Mouse (Mus musculus): ENCODE data around the gene Ptn.
A peak's percentile ranks its signal among the peaks of the same experiment; 100 is the strongest.

The Ptn gene

DNA sequence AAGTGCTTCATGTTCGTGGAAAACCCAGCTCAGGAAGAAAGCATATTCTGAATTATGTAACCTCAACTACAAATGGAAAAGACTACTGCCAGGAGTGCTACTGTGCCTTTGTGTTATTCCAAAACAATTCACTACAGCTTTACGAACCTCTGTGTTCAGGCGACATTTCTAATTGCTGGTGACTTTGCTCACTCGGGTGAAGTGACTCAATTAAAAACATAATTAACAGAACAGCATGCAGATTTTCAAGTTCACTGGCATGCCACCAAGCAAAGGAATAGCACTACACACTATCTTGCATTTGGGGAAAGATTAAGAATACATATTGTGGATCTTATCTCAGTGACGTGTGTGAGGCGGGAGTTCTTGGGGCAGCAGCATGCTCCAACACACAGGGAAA, 57.1 kb downstream of the Ptn start:
- no peak for DNase-seq

DNA sequence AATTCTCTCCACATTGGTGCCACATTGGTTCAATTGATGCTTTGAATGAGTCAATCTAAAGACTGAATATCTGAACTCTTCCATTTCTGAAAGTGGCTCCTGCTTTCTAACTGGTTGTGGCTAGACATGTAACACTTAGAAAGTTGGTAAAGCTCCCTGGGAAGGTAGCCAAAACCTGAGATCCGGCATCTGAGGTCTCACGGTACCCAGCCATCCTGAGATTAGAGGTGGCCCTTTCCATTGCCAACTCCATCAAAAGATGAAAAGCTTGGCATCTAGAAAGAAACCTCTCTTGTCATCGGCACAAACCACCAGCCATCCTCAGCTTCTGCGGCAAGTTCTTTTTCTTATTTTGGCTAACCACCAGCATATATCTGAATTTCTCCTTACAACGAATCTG, 70.2 kb downstream of the Ptn start:
- no peak for DNase-seq

DNA sequence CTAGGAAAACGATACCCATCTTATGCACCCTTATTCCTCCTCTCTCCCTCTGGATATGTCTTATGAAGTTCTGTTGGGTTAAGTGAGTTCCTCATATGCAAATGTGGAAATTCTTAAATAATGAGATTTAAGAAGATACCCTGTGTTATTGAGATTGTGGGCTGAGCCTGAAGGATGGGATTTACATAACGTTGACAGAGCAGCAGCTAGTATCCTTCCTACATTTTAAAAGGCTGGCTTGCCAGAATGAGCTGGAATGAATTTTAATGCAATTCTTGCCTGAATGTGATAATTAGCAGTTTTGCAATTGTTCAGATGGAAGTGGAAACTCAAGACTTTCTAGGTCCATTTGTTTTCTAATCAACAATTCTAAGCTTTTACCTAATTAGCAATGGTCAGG, 73.3 kb downstream of the Ptn start:
- DNase-seq = no peak

DNA sequence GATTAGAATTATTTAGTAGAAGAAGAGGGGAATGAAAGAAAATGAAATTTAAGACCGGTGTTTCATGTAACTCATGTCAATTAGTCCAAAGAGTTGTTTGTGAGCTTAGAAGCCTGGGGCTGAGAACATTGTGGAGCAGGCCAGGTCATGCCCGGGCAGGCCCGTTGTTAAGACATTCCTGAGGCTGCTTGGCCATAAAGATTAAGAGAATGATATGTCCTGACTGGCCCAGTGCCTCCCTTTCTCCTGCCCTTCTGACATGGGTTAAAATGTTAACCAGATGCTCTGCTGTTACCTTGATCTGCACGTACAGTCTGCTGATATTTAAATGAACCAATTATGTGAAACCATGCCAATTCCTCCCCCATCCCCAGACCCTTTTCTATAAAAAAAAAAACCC, 74.4 kb downstream of the Ptn start:
- DNase-seq = peak; percentile 10

GRCm38 (mm10) chr6:36729811-36730210, 80.2 kb downstream of the Ptn start:
- peak; percentile 23 for DNase-seq

- peak; percentile 6 for DNase-seq
These were observed 81.9 kb downstream of the Ptn start for GRCm38 (mm10) chr6:36728079-36728478.

DNA sequence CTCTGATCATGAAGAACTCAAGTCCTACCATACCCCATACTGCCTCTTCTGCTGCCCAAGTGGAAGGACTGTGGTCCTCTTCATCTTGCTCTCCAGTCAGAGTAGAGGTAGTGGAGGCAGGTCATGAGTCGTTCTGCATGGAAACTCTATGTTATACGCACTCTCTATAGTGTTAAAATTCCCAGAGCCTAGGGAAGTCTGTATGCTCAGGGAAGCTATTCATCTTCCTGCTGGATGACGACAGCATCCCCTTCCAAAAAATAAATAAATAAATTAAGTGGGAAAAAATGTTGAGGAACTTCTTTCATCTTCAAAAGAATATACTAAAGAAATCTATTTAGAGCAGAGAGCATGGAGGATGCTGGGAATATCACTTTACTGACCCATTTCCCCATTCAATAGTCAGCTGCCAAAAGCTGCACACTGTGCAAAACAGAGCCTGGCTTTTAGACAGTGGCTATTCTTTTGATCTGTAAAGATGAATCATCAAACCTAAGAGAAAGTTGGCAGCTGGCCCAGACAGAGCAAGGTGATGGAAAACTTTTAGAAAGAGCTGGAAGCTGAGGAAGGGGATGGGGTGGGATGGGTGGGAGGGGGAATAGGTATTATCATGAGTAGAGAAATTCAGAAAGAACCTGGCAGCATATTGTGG, 84.4 kb downstream of the Ptn start:
- DNase-seq = no peak

DNA sequence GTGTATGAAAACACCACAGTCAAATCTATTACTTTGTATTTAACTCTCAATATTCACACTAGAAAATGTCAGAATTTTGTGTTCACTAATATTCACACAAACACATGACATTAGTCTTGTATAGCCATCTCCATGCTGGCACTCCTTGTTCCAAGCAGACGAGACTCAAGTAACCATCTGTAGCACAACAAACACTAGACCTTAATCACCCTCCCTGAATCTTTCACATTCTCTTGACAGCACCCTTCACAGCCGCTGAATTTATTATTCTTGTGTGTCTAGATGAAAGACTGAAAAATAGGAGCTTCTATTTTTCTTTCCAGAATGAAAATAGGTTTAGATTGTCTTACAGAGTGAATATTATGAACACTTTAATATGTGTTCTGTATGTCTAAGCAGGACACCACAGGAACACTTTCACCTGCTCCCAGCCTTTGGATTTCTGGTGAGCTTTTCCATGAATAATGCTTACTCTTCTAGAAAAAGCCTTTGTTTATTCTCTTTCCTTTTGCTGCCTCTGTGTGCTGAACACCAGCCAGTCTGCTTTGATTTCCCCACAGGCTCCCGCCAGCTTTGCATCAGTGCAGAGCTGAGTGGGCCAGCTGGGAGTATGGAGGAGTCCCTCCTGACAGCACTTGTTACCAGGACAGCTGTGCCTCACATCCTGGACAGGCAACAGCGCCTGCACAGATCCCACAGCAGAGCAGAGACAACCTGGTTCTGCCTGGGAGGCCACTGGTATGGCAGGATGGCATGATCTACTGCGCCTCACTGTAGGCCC, 87.1 kb downstream of the Ptn start:
- no peak for DNase-seq

- DNase-seq = no peak
These were observed 96.7 kb downstream of the Ptn start for GRCm38 (mm10) chr6:36713329-36713728.

- no peak for DNase-seq
These were observed 114.5 kb downstream of the Ptn start for GRCm38 (mm10) chr6:36695481-36695880.

- peak; percentile 26 for DNase-seq
These were observed 118.5 kb downstream of the Ptn start for GRCm38 (mm10) chr6:36691497-36691896.

- no peak for DNase-seq
These were observed 119.1 kb downstream of the Ptn start for GRCm38 (mm10) chr6:36690941-36691340.

- DNase-seq = no peak
These were observed 133.0 kb downstream of the Ptn start for GRCm38 (mm10) chr6:36676710-36677691.

DNA sequence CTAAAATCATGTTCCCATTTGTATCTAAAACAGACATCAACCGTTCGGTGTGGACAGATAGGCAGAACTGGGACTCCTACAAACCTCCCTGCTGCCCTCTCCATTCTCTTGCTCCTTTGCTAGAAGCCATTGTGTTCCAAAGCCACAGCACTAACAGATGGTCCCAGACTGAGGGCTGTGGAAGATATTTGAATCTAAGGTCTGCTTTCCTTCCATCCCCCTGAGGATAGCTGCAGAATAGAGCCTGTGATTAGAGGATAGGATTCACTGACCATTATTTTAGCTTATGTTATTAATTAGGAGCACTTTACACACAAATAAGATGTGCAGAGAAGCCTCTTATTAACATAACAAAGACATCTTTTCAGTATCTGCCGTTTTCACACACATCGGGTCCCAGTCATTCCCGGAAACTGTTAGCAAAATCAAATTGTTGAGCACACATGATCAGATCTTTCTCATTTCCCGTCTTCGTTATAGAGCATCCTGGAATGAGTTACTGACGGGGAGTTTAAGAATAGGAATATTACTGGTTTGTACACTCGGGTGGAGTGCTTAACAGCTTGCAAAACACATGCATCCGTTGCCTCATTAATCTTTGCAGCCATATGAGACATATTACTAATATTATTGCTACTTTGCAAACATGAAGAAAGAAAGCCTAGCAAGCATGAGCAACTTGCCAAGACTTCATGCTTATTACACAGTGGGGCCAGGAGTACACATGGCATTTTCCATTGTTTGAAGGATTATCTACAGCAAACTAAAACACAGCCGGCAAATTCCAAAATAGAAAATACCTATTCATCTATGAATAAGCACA, 137.4 kb downstream of the Ptn start:
- DNase-seq = no peak

- no peak for DNase-seq
These were observed 138.7 kb downstream of the Ptn start for GRCm38 (mm10) chr6:36671274-36671673.

Data from kidney, adult 11 months (tissue).